Mouse (Mus musculus): ENCODE data around the gene Elmo3.

Elmo3 gene

DNA sequence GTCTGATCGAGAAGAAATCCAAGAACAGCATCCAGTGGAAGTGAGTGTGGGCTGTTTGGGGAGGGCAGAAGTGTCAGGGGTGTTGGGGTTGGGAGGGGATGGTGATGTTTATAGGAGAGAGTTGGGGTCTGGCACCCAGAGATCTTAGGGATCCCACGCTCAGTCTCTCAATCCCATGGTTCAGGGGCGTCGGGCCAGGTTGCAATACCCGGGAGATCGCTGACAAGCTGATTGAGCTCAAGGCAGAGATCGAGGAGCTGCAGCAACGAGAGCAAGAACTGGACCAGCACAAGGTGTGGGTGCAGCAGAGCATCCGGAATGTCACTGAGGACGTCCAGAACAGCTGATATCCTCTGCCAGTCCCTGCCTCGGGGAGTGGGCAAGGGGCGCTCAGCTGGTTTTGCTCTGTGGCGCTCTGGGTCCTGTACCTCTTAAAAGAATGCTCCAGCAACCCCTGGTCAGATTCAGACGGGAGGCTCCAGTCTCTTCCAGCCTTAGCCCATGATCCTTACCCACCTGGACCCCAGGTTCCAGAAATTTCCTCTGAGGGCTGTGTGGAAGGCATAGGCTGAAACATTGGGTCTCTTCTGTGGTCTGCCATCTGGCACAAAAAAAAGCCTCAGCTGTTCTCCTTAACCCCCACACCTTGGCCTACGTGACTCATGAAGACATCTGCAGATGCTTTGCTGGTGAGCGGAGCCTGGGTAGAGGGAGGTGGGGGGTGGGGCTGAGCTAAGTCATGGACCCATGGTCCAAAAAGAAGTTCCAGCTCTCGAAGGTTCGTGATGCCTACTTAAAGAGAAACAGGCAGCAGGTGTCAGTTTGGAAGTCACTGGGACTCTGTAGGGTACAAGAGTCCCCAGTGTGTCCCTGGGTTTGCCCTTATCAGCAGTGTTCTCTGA is 6.8 kb upstream of the Elmo3 start:
- DNase-seq (ENCODE audit: low read depth, low spot score), result no peak

DNA sequence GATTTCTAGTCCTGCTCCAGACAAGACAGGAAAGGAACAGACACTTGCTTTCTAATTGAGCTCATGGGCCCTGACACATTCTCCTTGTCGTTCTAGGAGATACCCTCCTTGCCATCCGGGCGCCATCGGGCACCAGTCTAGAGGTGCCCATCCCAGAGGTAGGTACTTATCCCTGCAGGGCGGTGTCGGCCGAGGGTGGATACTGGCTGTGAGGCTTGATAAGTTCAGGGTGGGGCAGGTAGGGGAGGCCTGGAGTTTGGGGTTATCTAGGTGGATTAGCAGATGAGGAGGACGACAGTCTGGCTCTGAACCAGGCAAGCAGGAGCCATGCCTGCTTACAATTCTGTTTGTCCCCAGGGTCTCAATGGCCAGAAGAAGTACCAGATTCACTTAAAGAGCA is 5.4 kb upstream of the Elmo3 start:
- DNase-seq (ENCODE audit: low read depth, low spot score), result no peak

DNA sequence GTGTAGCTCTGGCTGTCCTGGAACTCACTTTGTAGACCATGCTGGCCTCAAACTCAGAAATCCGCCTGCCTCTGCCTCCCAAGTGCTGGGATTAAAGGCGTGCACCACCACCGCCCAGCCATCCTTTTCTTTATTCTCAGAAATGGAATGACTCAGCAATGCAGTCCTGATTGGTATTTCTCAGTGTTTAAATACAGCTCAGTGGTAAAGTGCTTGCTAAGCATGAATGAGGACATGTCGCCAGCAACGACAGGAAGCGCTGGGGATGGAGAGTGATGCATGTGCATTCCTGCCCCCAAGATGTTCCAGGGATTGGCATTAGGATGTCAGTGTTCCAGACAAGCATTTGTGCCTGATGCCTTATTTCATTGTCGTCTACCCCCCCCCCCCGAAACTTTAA is 2.0 kb upstream of the Elmo3 start:
- no peak for DNase-seq (ENCODE audit: low read depth, low spot score)

DNA sequence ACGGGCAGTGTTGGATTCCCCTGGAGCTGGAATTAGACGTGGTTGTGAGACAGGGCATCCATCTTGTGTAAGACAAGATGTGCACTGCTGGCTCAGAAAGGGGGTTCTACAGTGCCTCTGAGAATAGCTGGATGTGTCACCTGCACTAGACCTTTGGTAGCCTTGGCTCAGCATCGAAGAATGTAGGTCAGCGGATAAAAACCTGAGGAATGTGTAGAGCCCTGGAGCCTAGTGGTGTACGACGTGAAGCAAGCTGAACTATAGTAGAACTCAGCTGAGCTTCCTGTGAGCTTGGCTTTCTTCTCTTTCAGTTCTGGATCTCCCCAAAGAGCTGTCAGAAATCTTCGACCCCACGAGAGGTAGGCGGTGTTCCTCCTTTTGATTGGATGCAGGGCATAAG is 1.5 kb upstream of the Elmo3 start:
- DNase-seq (ENCODE audit: low read depth, low spot score), result no peak

DNA sequence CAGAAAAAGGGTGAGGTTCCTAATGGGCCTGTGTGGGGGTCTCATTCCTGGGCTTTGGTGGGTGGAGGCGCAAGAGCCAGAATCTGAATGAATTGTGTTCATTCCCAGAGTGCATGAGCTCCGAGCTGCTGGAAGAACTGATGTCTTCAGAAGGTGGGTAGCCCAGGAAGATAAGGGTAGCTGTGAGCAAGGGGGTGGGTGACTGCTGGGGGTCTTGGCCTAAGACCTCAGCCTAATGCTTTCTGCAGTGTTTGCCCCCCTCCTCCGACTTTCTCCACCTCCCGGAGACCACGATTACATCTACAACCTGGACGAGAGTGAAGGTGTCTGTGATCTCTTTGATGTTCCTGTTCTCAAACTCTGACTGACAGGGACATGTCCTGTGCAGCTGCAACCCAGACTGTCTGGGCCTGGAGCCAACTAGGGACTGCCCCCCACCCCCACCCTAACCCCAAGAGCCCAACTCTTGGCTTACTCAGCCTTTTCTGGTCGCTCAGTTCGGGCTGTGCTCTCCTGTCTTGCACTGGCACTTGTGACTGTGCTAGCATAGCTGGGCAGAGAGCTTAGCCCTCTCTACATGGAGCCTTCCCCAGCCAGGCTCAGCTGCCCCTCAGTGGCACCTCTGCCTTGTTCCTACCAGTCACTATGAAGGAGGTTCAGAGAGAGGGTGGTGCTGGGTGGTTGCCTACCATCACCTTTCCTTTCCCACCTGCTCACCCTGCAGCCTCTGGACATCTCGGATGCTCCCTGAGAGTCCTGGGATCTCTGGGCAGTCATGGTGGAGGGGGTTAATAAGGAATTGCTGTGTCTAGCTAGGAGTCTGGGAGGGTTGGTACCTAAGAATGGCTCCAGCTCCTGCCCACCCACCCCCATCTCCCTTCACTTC is 833 bp upstream of the Elmo3 start:
- DNase-seq (ENCODE audit: low read depth, low spot score), result no peak

DNA sequence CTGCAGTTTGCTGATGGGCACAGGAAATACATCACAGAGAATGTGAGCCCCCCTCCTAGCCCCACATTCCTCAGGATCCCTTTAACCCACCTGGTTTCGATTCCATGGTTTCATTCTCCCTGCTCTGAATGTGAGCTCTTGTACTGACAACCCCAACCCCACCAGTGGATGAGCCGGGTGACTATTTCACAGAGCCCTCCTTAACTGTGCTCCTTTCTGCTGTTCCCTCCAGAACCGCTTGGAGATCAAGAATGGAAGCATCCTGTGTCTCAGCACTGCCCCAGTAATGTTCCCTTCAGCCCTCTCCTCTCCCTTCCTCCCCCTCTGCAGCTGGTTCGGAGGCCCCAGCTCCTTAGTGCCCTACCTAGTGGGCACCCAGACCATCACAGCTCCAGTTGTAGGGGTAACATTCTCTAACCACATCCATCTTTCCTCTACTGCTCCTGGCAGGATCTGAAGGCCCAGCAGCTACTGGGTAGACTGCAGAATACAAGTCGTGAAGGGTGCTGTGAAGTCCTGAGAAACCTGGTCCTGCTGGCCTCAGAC is 818 bp downstream of the Elmo3 start:
- DNase-seq (ENCODE audit: low read depth, low spot score), result peak; percentile 47

DNA sequence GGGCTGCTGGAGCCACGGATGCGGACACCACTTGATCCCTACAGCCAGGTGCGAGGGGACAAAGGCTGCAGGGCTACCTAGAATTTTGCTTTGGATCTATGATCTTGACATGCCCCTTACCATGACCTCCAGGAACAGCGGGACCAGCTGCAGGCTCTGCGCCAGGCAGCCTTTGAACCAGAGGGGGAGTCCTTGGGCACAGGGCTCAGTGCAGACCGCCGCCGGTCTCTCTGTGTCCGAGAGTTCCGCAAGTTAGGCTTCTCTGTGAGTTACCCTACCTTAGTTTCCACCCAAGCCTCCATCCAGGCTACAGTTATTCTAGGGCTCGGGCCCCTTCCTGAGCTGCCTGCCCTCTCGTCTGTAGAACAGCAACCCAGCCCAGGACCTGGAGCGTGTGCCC is 2.3 kb downstream of the Elmo3 start:
- DNase-seq (ENCODE audit: low read depth, low spot score), result no peak

DNA sequence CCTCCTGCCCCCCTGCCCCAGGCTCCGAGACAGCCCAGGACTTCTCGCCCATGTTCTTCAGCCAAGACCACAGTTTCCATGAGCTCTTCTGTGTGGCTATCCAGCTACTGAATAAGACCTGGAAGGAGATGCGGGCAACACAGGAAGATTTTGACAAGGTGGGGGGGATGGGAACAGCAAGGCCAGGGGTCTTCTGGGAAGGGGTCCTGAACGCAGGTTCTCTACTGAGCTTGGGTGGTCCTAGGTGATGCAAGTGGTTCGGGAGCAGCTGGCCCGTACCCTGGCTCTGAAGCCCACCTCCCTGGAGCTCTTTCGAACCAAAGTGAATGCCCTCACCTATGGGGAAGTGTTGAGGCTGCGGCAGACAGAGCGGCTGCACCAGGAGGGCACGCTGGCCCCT is 3.0 kb downstream of the Elmo3 start:
- DNase-seq (ENCODE audit: low read depth, low spot score), result no peak

DNA sequence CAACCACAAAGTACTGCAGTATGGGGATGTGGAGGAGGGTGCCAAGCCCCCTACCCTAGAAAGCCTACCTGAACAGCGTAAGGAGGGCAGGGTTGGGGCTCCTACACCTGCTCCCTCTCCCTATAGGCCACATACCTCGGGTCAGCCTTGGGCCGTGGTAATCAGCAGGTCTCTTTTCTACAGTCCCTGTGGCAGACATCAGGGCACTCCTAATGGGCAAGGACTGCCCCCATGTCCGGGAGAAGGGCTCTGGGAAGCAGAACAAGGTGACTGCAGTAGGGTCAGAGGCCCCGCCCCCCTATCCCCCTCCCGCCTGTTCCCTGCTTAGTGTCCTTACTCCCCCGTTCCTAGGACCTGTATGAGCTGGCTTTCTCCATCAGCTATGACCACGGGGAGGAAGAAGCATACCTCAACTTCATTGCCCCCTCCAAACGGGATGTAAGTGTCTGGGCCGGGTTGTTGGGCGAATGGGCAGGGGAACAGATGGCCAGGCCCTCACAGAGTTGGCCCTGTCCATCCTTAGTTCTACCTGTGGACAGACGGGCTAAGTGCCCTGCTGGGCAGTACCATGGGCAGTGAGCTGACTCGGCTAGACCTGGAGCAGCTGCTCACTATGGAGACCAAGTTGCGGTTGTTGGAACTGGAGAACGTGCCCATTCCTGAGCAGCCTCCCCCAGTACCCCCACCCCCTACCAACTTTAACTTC is 3.9 kb downstream of the Elmo3 start:
- DNase-seq (ENCODE audit: low read depth, low spot score), result no peak

DNA sequence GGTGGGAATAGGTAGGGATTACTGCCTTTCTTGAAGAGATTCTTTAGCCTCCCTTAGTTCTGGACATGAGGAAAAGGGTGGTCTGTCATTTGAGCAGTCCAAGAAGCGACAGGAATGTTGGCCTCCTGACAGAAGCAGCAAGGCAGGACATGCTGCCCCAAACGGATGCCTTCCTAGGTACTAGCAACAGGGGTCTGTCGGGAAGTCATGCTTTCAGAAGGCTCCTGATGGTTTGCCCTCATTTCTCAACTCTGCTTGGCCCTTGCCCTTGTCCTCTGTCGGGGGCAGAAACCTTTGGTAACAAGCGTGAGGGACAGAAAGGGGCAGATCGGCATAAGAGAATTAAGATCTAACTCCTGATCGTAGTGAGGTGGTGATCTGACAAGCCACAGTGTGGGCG is 4.7 kb downstream of the Elmo3 start:
- DNase-seq (ENCODE audit: low read depth, low spot score), result no peak

DNA sequence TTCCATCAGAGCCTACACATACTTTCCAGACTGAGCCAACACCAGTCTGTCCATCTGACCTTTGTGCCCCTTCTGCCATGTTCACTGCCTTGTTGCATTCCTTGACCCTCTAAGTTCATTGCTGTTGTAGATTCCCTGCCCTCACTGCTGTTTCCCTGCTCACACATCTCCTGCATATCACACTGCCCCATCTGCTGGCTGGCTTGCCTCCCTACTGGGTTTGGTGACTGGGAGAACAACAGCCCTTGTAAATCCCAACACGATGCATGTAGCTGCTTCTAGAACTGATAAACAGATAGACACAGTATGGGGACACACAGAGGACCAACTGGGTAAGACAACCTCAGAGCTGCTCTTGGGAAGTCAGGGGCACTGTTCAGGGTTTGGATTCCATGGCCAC is 6.3 kb downstream of the Elmo3 start:
- DNase-seq (ENCODE audit: low read depth, low spot score), result no peak

DNA sequence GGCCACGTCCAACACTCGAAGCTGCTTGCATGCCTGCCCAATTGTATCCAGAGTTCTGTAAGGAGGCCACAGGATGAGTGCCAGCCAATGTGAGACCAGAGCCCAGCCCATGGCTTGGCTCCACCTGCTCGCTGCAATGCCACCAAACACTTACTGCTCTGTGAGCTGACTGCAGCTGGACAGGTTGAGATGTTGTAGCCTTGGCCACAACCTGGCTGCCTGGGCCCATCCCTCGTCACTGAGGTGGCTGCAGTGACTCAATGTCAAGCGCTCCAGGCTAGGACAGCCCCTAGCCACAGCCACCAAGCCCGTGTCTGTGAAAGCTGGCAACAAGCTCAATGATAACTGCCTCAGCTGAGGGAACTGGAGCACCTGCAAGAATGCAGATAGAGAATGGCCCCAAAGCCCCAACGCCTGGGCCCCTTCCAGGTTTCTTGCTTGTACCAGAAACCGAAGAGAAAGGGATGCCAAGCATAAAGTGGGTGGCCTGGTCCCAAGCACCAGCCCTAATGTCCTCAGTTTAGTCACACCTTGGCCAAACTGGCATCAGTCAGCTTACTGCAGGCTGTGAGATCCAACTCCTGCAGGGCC is 7.6 kb downstream of the Elmo3 start:
- no peak for DNase-seq (ENCODE audit: low read depth, low spot score)

DNA sequence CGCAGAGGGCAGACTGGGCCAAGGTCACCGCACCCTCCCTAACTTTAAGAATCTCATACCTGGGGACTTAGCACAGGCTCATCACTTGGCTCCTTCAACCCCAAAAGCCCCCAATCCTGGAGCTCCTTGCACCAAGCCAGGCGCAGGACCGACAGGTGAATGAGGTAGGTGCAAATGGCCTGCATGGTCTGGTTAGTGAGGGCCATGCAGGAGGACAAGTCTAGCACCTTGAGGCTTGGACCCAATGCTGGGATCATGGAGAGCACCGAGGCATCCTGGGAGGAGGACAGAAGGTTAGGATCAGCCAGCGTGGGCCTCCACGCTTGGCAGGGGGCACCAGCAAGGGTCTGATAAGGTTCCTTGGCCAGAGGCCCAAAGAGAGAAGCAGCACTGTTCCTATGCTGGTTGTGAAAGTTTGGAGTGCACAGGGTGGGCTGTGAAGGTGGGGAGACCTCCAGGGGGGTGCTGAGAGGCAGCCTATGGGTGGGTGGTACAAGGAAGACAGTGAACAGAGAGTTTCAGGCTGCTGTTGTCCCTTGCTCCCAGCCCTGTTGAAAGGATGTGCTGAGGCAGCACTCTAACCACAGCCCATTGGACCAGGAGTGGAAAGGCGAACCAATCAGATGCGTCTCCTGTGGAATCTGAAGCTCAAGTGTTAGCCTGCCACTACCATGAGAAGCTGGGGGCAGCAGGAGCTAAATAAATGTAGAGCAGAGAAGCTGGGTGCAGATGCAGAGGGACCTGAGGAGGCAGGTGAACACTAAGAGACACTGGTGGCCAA is 8.4 kb downstream of the Elmo3 start:
- DNase-seq (ENCODE audit: low read depth, low spot score), result no peak

DNA sequence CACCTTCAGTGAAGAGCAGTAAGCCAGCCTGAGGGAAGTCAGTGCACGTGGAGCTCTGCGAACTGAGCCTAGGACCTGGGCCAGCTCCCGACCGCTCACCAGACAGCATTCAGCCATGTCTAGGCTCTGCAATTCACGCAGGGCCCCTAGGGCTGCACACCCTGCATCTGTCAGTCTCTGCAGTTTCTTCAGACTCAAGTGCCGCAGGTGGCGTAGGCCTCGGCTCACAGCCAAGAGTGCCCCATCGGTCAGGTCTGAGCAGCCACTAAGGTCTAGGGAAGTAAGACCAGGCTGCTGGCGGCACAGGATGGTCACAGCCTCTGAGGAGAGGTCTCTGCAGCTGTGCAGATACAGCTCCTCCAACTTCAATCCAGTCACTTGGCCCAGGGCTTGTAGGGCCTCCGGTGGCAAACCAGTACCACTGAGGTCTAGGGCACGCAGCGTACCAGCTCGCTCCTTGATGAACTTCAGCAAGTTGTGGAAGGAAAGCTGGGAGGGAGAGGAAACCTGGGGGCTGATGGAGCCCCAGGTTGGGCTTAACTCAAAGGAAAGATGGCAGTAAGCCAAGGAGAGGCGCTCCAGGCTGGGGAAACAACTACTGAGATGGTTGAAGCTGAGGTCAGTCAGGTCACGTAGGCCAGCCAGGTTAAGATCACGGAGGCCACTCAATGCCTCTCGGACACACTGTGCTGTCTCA is 9.8 kb downstream of the Elmo3 start:
- no peak for DNase-seq (ENCODE audit: low read depth, low spot score)

DNA sequence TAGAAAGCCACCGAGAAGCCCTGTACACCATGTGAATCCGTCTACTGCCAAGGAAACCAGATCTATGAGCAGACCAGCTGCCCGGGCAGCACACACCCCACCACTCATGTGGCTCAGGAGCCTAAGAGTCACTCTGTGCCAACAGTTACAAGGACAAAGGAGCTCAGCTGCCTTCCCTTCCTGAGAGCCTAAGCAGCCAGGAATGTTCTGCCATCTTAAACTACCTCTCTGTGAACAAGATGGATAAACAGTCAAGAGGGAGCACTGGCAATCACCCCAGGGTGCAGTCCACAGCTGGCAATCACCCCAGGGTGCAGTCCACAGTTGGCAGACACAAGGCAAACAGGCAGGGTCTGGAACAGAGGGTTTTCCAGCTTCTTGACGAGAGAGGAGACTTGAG is 12.5 kb downstream of the Elmo3 start:
- no peak for DNase-seq (ENCODE audit: low read depth, low spot score)

DNA sequence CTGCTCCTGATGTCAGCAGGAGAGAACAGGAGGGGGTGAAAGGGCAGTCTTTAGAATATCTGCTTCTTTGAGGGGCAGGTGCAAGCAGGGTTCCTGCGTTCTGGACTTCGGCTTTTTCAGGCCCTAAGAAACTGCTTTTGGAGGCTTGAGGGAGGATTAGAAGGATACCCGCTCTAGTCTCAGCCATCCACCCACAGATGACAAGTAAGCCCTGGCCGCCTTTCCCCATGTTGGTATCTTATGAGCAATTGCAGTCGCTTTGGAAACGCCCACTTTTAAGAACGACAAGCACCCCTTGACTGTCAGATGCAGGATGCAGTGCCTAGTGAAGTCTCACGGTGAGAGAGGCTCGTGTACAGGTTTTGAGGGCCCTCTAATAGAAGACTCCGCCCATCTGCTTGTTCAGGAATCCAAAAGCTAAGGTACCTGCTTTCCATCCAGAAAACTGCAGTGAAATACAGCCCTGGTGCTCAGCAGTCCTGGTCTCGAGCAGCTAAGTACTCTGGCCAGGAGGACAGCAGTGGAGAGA is 13.3 kb downstream of the Elmo3 start:
- DNase-seq (ENCODE audit: low read depth, low spot score), result no peak

DNA sequence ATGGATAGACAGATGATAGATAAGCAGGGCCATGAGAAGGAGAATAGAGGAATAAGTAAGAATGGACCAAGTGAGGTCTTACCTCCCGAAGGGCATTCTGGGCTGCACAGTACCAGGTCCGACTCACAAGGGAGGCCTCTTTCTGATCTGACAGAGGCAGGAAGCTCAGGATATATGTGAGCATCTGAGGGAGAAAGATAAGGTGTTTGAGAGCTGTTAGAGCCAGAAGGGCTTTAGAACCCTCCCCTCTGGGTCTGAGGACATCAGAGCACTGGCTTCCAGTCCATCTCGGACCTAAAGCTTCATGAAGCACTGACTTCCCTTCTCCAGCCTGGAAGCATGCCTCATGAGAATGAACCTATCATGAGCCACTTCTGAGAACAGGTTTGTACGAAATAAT is 17.8 kb downstream of the Elmo3 start:
- no peak for DNase-seq (ENCODE audit: low read depth, low spot score)

DNA sequence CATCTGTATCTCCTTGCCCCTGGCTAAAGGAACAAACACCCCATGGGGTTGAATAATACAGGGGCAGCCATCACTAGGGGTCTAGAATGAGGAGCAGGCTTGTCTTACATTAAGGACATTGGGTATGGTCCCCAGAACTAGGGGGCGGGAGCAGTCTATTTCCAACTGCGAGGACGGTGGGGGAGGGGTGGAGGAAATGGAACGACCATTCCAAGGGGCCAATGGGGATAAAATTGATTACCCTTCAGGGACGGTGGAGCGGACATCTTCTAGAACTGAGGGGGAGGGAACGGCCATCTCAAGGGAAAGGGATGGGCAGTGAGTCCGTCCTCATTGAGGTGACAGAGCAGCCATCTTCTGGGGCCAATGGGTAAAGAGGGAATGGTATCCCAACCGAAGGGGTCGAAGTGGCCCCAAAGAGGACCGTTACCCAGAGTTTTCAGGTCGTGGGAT is 20.3 kb downstream of the Elmo3 start:
- peak; percentile 14 for DNase-seq (ENCODE audit: low read depth, low spot score)

DNA sequence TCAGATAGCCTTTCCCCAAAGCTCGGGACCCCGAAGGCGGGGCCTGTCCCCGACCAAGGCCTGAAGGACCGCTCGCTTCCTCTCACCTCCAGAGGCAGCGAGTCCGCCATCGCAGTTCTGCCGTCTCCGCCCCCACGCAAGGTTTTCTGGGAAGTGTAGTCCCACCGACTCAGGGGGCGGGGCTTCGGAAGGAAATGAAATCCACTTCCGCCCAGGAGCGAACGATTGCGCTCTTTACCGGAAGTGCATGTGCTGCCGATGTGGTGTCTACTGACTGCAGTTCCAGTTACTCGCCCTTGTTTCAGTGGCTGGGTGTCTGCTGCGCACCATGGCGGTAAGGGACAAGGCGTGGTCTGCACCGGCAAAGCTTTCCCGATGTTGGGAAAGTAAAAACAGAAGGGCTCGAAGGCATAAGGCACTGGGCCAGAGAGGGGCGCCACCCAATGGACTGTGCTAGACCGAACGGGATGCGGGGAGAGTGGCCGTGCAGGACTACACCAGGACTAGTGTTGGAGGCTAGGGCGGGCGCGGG is 20.8 kb downstream of the Elmo3 start, which contains the start of the genes Lrrc29 and Tmem208:
TSS of gene Lrrc29 (minus strand) at position 138 of the 532 bp plus-strand sequence.
TSS of gene Tmem208 (plus strand) at position 214 of the 532 bp plus-strand sequence.
- DNase-seq (ENCODE audit: low read depth, low spot score), result peak; percentile 96
